Mouse (Mus musculus): ENCODE measurements around the gene Dcun1d2.
"Not testable (repeated sequence)": the region's sequence is repeated elsewhere in the genome, so short reads cannot be mapped to it uniquely, and the experiment has no call there.

The Dcun1d2 gene

GRCm38 (mm10) chr8:13287692-13288623, at the start of gene Dcun1d2, which contains the start of gene Tmco3:
Gene Dcun1d2 (minus strand): TSS chr8:13288131.
Gene Tmco3 (plus strand): TSS chr8:13288190.
- DNase-seq, result peak; percentile 97 to 98

GRCm38 (mm10) chr8:13337678-13338077, 49.7 kb upstream of the Dcun1d2 start:
- no peak for DNase-seq

DNA sequence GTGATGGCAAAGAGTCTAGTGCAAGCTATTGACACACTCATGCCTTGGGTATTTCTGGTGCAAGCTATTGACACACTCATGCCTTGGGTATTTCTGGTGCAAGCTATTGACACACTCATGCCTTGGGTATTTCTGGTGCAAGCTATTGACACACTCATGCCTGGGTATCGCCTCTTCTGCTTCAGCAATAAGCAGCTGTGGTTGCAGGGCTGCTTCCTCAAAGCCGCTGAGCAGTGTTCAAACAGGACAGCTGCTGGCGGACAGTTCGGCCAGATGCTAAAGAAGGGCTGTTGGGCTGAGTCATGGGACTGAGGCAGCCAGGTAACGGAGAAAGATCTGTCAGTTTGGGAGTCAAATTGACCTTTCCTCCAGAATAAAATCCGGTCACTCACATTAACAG, 49.3 kb upstream of the Dcun1d2 start:
- DNase-seq, result not testable (repeated sequence)

DNA sequence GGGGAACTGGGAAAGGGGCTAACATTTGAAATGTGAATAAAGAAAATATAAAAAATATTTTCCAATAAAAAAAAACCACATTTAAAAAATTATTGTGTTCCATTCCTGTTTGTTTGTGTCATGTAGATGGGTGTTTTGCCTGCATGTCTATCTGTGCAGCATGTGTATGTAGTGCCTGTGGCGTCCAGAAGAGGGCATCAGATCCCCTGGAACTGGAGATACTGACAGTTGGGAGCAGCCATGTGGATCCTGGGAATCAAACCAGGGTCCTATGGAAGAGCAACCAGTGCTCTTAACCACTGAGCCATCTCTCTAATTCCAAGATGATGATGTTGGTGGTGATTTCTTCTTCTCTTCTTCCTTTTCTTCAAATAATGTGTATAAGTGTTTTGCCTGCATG, 46.7 kb upstream of the Dcun1d2 start:
- DNase-seq, result no peak

DNA sequence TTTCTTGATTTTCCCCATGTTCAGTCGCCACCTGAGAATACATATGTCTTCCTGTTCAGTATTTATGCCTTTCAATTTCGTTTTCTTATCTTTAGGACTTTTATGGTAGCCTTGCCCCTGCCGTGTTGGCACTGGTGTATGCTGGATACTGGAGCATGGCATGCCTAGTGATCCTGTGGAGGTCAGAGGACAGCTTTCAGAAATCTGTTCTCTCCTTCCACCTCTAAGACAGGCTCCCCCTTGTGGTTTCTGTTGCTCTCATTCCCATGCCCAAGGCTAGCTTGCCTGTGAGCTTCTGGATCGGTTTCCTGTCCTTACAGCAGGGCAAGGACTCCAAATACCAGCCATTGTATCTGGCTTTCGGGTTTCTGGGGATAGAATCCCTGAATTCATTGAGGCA, 38.7 kb upstream of the Dcun1d2 start:
- DNase-seq, result peak; percentile 22 to 51

GRCm38 (mm10) chr8:13316671-13317070, 28.7 kb upstream of the Dcun1d2 start:
- DNase-seq, result no peak

DNA sequence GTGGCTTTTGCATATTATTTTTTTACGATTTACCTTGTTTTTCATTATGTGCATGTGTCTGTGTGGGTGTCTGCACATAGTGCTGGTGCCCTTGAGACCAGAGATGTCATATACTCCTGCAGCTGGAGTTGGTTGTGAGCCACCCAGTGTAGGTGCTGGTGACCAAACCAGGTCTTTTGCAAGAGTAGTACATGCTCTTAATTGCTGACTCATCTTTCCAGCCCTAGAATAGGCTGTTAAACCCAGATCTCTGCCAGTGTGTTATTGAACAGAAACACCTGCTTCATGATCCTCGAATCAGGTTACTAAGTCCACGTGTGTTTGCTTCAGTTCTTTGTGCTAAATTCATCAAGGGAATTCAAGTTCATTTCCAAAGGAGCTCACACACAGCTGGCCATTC, 27.0 kb upstream of the Dcun1d2 start:
- DNase-seq, result no peak

- no peak for DNase-seq
These were observed 19.0 kb upstream of the Dcun1d2 start for GRCm38 (mm10) chr8:13306916-13307315.

DNA sequence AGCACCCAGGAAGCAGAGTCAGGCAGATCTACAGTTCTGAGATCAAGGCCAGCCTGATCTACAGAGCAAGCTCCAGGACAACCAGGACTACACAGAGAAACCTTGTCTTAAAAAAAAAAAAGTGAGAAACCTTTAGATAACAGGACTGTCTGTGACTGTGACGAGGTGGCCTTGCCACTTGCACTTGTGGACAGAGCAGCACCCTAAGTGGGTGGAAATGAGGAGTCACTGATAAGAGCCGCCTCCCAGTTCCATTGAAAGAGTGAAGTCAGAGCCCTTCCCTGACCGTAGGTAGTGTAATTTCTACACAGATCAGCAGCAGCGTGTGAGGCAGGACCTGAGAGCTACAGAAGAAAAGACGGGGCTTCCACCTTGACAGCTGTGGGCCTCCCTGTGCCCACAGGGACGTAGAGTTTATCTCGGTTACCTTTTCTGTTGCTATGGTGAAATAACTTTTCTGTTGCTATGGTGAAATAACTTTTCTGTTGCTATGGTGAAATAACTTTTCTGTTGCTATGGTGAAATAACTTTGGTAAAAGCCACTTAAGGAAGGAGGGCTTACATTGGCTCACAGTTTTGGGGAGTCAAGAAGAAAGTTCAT, 18.5 kb upstream of the Dcun1d2 start:
- DNase-seq, result no peak

GRCm38 (mm10) chr8:13305884-13306283, 18.0 kb upstream of the Dcun1d2 start:
- DNase-seq, result no peak

- no peak for DNase-seq
These were observed 17.5 kb upstream of the Dcun1d2 start for GRCm38 (mm10) chr8:13305459-13305858.

DNA sequence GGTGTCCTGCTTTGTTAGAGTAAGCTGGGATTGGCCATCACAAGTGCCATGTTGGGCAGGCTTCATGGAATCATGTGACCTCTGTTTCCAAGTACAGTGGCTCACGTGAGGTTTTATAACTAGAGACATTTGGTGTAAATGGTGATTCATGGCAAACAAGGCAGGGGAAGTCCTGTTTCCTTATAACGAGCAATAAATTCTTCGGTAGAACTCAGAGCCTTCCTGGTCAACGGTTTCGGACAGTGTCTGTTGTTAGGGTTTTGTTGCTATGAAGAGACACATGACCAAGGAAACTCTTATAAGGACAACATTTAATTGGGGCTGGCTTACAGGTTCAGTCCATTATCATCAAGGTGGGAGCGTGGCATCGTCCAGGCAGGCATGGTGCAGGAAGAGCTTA, 13.1 kb upstream of the Dcun1d2 start:
- DNase-seq, result no peak

DNA sequence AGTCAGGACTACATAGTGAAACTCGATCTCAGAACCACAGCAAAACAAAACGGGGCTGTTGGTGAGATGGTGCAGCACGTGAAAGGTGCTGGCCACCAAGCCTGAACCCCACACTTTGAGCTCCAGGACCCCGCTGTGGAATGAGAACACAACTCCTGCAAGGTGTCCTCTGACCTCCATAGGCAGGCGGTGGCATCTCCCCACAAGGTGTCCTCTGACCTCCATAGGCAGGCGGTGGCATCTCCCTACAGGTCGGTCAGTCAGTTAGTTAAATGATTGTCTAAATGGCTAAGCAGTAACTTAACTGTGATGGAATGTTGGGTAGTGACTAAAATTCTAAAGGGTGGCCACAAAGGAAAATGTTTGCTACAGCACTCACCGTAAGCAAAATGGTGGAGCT, 11.6 kb upstream of the Dcun1d2 start:
- no peak for DNase-seq

- no peak for DNase-seq
These were observed 5.9 kb upstream of the Dcun1d2 start for GRCm38 (mm10) chr8:13293677-13294470.

DNA sequence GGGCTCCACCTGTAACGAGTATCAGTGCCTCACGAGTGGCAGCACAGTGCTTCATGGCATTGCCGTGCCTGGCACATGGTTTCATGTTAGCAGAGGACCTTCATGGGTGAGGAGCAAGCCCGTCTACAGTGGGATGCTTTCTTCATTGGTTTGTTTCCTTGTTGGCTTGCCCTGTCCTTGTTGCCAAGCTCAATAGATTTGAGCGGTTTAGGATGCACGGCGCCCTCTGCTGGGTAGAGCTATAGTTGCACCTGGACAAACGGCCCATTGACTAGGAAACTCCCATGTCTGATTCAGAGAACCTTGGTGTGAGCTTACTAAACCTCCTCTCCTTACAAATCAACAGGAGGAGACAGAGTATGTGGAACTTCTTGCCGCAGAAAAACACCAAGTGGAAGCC, 4.4 kb upstream of the Dcun1d2 start:
- DNase-seq, result peak; percentile 83 to 86

DNA sequence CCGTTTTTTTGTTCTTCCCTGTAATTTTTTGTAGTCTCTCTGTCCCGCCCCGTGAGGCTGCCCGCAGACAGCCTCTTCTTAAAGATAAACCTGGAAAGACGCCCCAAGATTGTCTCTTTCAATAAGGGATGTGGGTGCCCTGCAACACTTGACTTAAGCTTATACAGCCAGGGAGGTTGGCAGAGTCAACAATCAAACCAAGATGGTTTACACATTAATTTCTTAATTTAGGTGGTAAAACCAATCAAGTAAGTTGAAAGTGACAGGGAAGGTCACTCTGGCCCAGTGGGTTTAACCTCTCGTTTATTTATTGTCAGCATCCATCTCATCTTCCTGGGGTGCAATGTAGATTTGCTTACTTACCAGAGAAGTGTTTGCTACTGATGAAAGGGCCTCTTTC, 715 bp upstream of the Dcun1d2 start:
- no peak for DNase-seq

DNA sequence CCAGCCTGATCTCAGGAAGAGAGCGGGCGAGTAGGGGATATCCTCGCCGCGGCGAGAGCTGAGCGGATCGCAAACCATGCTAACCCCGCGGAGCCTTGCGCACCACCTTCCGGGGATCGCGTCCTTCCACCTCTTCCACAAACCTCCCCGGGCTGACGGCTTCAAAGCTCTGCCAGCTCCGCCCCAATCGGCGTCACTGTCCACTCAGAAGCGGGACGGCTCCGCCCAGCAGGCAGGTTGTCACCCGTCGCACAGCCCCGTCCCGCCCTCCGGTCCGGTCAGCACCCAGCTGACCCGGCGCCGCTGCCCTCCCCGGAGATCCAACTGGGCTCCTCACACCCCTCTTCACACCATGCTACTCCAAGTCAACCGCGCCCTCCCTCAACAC, 633 bp downstream of the Dcun1d2 start:
- peak; percentile 88 to 89 for DNase-seq

GRCm38 (mm10) chr8:13283200-13283599, 4.7 kb downstream of the Dcun1d2 start:
- peak in 1 of 2 experiments; percentile 10 for DNase-seq

- DNase-seq, result no peak
These were observed 10.9 kb downstream of the Dcun1d2 start for GRCm38 (mm10) chr8:13276941-13277447.

- no peak for DNase-seq
These were observed 15.1 kb downstream of the Dcun1d2 start for GRCm38 (mm10) chr8:13272834-13273233.

- DNase-seq, result no peak
These were observed 20.4 kb downstream of the Dcun1d2 start for GRCm38 (mm10) chr8:13267566-13267965.

- DNase-seq, result no peak
These were observed 24.6 kb downstream of the Dcun1d2 start for GRCm38 (mm10) chr8:13263376-13263775.

- peak; percentile 79 to 89 for DNase-seq
These were observed 33.9 kb downstream of the Dcun1d2 start, which contains the start of gene Adprhl1 for GRCm38 (mm10) chr8:13254019-13254418. Gene Adprhl1 (minus strand): TSS chr8:13254162.

Measured in cerebellum, postnatal 14 days (tissue).